Comparison of ENCODE assay signal across 8 mouse cellular contexts in genomic region chr19:6341453-6342077, GRCm38 (mm10). TPM values are rescaled to one million over a fixed set of nuclear protein-coding genes. Genes with fewer than 3 reads are reported as not detected.
DNase-seq lines count a peak whose midpoint lies in the region; ATAC-seq and TF ChIP-seq lines count a peak whose summit lies in the region.

No protein-coding gene starts in this region.

- no peak for ATAC-seq in kidney, embryonic 14.5 days (ENCODE audit: low FRiP score, low TSS enrichment)
- no peak for ATAC-seq in hindbrain, embryonic 14.5 days (ENCODE audit: low FRiP score)
- peak; percentile 14; the same call in 1 of the 2 replicates for ATAC-seq in midbrain, postnatal 0 days (ENCODE audit: low FRiP score)

- peak overlapping the region; percentile 75 for H3K9ac ChIP-seq in kidney, embryonic 14.5 days (ENCODE audit: low read depth, low read length)
- peak overlapping the region; percentile 62 for H3K9ac ChIP-seq in hindbrain, embryonic 14.5 days
- peak overlapping the region; percentile 55 for H3K9ac ChIP-seq in midbrain, postnatal 0 days (replicated peaks; ENCODE audit: low read length, poor library complexity, severe bottlenecking)

- no peaks in the 10 kb centered on the region for H3K9me3 ChIP-seq in kidney, embryonic 14.5 days (ENCODE audit: control insufficient read depth, low read length)
- H3K9me3 ChIP-seq in hindbrain, embryonic 14.5 days (ENCODE audit: control insufficient read depth, low read length) = no peaks in the 10 kb centered on the region
- no peaks in the 10 kb centered on the region for H3K9me3 ChIP-seq in midbrain, postnatal 0 days (ENCODE audit: low read length)

- H3K27ac ChIP-seq in kidney, embryonic 14.5 days (ENCODE audit: low read depth, low read length) = peak overlapping the region; percentile 62; the same call in 1 of the 2 replicates
- H3K27ac ChIP-seq in hindbrain, embryonic 14.5 days = no peak overlapping the region
- no peak overlapping the region; the same call in 1 of the 2 replicates for H3K27ac ChIP-seq in midbrain, postnatal 0 days (ENCODE audit: low read depth, low read length)

- DNase-seq in kidney, postnatal 10 days = no peak
- peak; percentile 29 for DNase-seq in brain, adult 2 months (ENCODE audit: low read depth, low spot score)
- no peak for DNase-seq in hindbrain, embryonic 14.5 days (ENCODE audit: low spot score)
- DNase-seq in midbrain, postnatal 0 days (ENCODE audit: low spot score) = no peak
- no peak for DNase-seq in frontal cortex, postnatal 36 days (ENCODE audit: low spot score in 2 of 2)
- DNase-seq in urinary bladder, postnatal 4 days (ENCODE audit: low spot score in 2 of 2) = no peak
- no peak for DNase-seq in testis, postnatal 14 days (ENCODE audit: low spot score)

- TF ChIP-seq CTCF in midbrain, postnatal 0 days (IDR thresholded peaks at IDR 0.05) = no peak

- peaks cover 60% of the 10 kb centered on the region for H3K36me3 ChIP-seq in kidney, embryonic 14.5 days (ENCODE audit: control insufficient read depth, insufficient read depth, low read length)
- peaks cover 80% of the 10 kb centered on the region for H3K36me3 ChIP-seq in hindbrain, embryonic 14.5 days (replicated peaks; ENCODE audit: control insufficient read depth, insufficient read depth)
- peaks cover 69% of the 10 kb centered on the region for H3K36me3 ChIP-seq in midbrain, postnatal 0 days (ENCODE audit: insufficient read depth, low read length)

- H3K4me2 ChIP-seq in kidney, embryonic 14.5 days (replicated peaks; ENCODE audit: low read depth, low read length) = peak overlapping the region; percentile 95
- H3K4me2 ChIP-seq in hindbrain, embryonic 14.5 days (replicated peaks) = peak overlapping the region; percentile 83
- H3K4me2 ChIP-seq in midbrain, postnatal 0 days (ENCODE audit: low read depth, low read length, poor library complexity, severe bottlenecking) = peak overlapping the region; percentile 62

- 9% methylated on average over 22 of the region's 23 CpGs for WGBS in kidney, embryonic 14.5 days
- 12% methylated on average over 23 of the region's 23 CpGs for WGBS in hindbrain, embryonic 14.5 days
- 12% methylated on average over 23 of the region's 23 CpGs for WGBS in midbrain, postnatal 0 days

- H3K4me1 ChIP-seq in kidney, embryonic 14.5 days (ENCODE audit: control insufficient read depth, insufficient read depth, low read length) = peaks cover 26% of the 10 kb centered on the region
- peaks cover 15% of the 10 kb centered on the region for H3K4me1 ChIP-seq in hindbrain, embryonic 14.5 days (replicated peaks; ENCODE audit: control insufficient read depth, insufficient read depth, low read length)
- H3K4me1 ChIP-seq in midbrain, postnatal 0 days (ENCODE audit: insufficient read depth, low read length) = peaks cover 4% of the 10 kb centered on the region

- H3K4me3 ChIP-seq in kidney, embryonic 14.5 days (ENCODE audit: low read length) = peak overlapping the region; percentile 81
- H3K4me3 ChIP-seq in hindbrain, embryonic 14.5 days (replicated peaks; ENCODE audit: low read length) = peak overlapping the region; percentile 55
- H3K4me3 ChIP-seq in midbrain, postnatal 0 days (ENCODE audit: low read depth, low read length) = peak overlapping the region; percentile 44

- no peaks in the 10 kb centered on the region for H3K27me3 ChIP-seq in kidney, embryonic 14.5 days (ENCODE audit: control insufficient read depth, insufficient read depth, low read length)
- no peaks in the 10 kb centered on the region for H3K27me3 ChIP-seq in hindbrain, embryonic 14.5 days (ENCODE audit: control insufficient read depth, insufficient read depth, low read length)
- H3K27me3 ChIP-seq in midbrain, postnatal 0 days (ENCODE audit: insufficient read depth, low read length) = no peaks in the 10 kb centered on the region

RNA-seq across cellular contexts. Expression of gene Map4k2, which starts 0.6 kb away (rescaled TPM):
- polyA plus RNA-seq in kidney, embryonic 14.5 days (2014; fragmentation: Nextera tagmentation; extraction: Ambion mirVana) = 12.5 and 12.8 TPM in 2 replicates
- 12.4 and 15.4 TPM in 2 replicates for polyA plus RNA-seq in hindbrain, embryonic 14.5 days (2014; fragmentation: Nextera tagmentation; extraction: Ambion mirVana)
- 70.6 and 86.8 TPM in 2 replicates for total RNA-seq in midbrain, postnatal 0 days (2014; rRNA removed)
- 18.1 TPM in 2 replicates for polyA plus RNA-seq in midbrain, postnatal 0 days (2015; fragmentation: Nextera tagmentation; extraction: Ambion mirVana)

RNA-seq across cellular contexts. Expression of gene Men1, which starts 6.8 kb away (rescaled TPM):
- polyA plus RNA-seq in kidney, embryonic 14.5 days (2014; fragmentation: Nextera tagmentation; extraction: Ambion mirVana) = 46.1 and 49.1 TPM in 2 replicates
- polyA plus RNA-seq in hindbrain, embryonic 14.5 days (2014; fragmentation: Nextera tagmentation; extraction: Ambion mirVana) = 46.7 and 51.5 TPM in 2 replicates
- 59.6 and 85.6 TPM in 2 replicates for total RNA-seq in midbrain, postnatal 0 days (2014; rRNA removed)
- 56.8 and 60.6 TPM in 2 replicates for polyA plus RNA-seq in midbrain, postnatal 0 days (2015; fragmentation: Nextera tagmentation; extraction: Ambion mirVana)

RNA-seq across cellular contexts. Expression of gene Sf1, which starts 21.9 kb away (rescaled TPM):
- polyA plus RNA-seq in kidney, embryonic 14.5 days (2014; fragmentation: Nextera tagmentation; extraction: Ambion mirVana) = 127 and 183 TPM in 2 replicates
- 103 and 112 TPM in 2 replicates for polyA plus RNA-seq in hindbrain, embryonic 14.5 days (2014; fragmentation: Nextera tagmentation; extraction: Ambion mirVana)
- total RNA-seq in midbrain, postnatal 0 days (2014; rRNA removed) = 70.5 and 92.2 TPM in 2 replicates
- 90.2 and 95.5 TPM in 2 replicates for polyA plus RNA-seq in midbrain, postnatal 0 days (2015; fragmentation: Nextera tagmentation; extraction: Ambion mirVana)

RNA-seq across cellular contexts. Expression of gene Cdc42bpg, which starts 35.3 kb away (rescaled TPM):
- 0.89 and 2.0 TPM in 2 replicates for polyA plus RNA-seq in kidney, embryonic 14.5 days (2014; fragmentation: Nextera tagmentation; extraction: Ambion mirVana)
- polyA plus RNA-seq in hindbrain, embryonic 14.5 days (2014; fragmentation: Nextera tagmentation; extraction: Ambion mirVana) = 0.56 and 0.63 TPM in 2 replicates
- total RNA-seq in midbrain, postnatal 0 days (2014; rRNA removed) = 4.8 and 5.4 TPM in 2 replicates
- polyA plus RNA-seq in midbrain, postnatal 0 days (2015; fragmentation: Nextera tagmentation; extraction: Ambion mirVana) = 0.20 and 0.67 TPM in 2 replicates

RNA-seq across cellular contexts. Expression of gene Pygm, which starts 42.6 kb away (rescaled TPM):
- polyA plus RNA-seq in kidney, embryonic 14.5 days (2014; fragmentation: Nextera tagmentation; extraction: Ambion mirVana) = 15.7 and 16.4 TPM in 2 replicates
- 6.2 and 6.8 TPM in 2 replicates for polyA plus RNA-seq in hindbrain, embryonic 14.5 days (2014; fragmentation: Nextera tagmentation; extraction: Ambion mirVana)
- 16.4 and 25.8 TPM in 2 replicates for total RNA-seq in midbrain, postnatal 0 days (2014; rRNA removed)
- polyA plus RNA-seq in midbrain, postnatal 0 days (2015; fragmentation: Nextera tagmentation; extraction: Ambion mirVana) = 11.7 and 13.2 TPM in 2 replicates
